Mouse (Mus musculus): ENCODE data around the gene Etv1. TPM values are rescaled to one million over a fixed set of nuclear protein-coding genes. Genes with fewer than 3 reads are reported as not detected.

Gene Etv1
- polyA plus RNA-seq, 1 experiment from 2014 or later: 27.9 TPM

DNA sequence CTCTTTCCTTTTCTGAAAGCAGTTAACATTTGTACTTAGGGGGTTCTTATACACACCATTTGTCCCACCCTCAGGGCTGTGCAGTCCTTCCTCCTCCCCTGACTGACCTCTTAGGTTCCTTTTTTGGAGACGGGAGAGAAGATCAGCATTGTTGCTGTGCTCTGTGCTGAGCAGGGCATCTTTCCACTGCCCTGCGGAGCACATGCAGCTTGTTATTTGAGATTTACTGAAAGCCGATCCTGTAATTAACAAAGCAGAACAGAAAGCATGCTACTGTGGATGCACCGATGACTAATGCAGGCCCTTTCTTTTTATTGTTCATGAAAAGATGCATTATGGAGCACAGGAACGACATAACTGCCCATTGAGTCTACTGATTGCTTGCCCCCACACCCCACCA lies 75.1 kb downstream of the Etv1 start:
- H3K4me3 ChIP-seq (ENCODE audit: low read depth, low read length): no peak overlapping the region
- H3K27me3 ChIP-seq (ENCODE audit: control insufficient read depth, insufficient read depth, low read length): no peaks in the 10 kb centered on the region
- DNase-seq (ENCODE audit: low spot score) (peak; percentile 47), ATAC-seq (replicated peaks; ENCODE audit: insufficient number of reproducible peaks, low FRiP score, low TSS enrichment, low read depth) (peak; percentile 50; the same call in 1 of the 2 replicates)
- no peaks in the 10 kb centered on the region for H3K9me3 ChIP-seq (replicated peaks; ENCODE audit: control insufficient read depth, low read length)
- H3K9ac ChIP-seq (replicated peaks; ENCODE audit: low read length): no peak overlapping the region
- H3K36me3 ChIP-seq (replicated peaks; ENCODE audit: control insufficient read depth, insufficient read depth, low read depth, low read length): no peaks in the 10 kb centered on the region
- 15% methylated on average over 5 of the region's 5 CpGs for WGBS
- no peaks in the 10 kb centered on the region; the same call in 1 of the 2 replicates for H3K4me1 ChIP-seq (ENCODE audit: control insufficient read depth, insufficient read depth, low read length)
- no peak overlapping the region for H3K4me2 ChIP-seq (ENCODE audit: low read depth, low read length)
- H3K27ac ChIP-seq (replicated peaks; ENCODE audit: low read depth, low read length): no peak overlapping the region

- H3K9ac ChIP-seq (replicated peaks; ENCODE audit: low read length): no peak overlapping the region
- H3K27ac ChIP-seq (replicated peaks; ENCODE audit: low read depth, low read length): no peak overlapping the region
- H3K36me3 ChIP-seq (replicated peaks; ENCODE audit: control insufficient read depth, insufficient read depth, low read depth, low read length): no peaks in the 10 kb centered on the region
- H3K4me1 ChIP-seq (ENCODE audit: control insufficient read depth, insufficient read depth, low read length): no peaks in the 10 kb centered on the region; the same call in 1 of the 2 replicates
- no peak overlapping the region for H3K4me3 ChIP-seq (ENCODE audit: low read depth, low read length)
- no peak overlapping the region for H3K4me2 ChIP-seq (ENCODE audit: low read depth, low read length)
- no peaks in the 10 kb centered on the region for H3K9me3 ChIP-seq (replicated peaks; ENCODE audit: control insufficient read depth, low read length)
- ATAC-seq (replicated peaks; ENCODE audit: insufficient number of reproducible peaks, low FRiP score, low TSS enrichment, low read depth) (no peak), DNase-seq (ENCODE audit: low spot score) (peak; percentile 33)
- WGBS: 50% methylated on average over 6 of the region's 6 CpGs
- no peaks in the 10 kb centered on the region for H3K27me3 ChIP-seq (ENCODE audit: control insufficient read depth, insufficient read depth, low read length)
Observed at GRCm38 (mm10) chr12:38854751-38855150, 75.6 kb downstream of the Etv1 start.

DNA sequence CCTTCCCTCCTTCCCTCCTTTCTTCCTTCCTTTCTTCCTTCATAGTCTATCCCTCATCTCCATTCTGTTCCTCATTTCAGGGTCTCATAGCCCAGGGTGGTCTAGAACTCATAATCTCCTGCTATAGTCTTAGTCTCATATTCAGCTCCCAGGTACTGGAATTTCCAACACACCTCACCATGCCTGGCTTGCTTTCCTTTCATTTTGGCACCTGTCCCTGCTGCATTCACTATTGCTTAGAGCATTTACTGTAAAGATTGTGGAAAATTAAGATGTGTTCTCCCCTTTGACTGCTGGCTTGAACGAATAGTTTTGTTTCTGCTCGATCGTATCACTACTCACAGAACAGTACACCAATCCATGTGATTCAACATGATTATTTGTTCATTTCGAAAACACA lies 80.5 kb downstream of the Etv1 start:
- WGBS: 93% methylated on average over 4 of the region's 4 CpGs

GRCm38 (mm10) chr12:38860168-38861115 lies 81.3 kb downstream of the Etv1 start:
- H3K9me3 ChIP-seq (replicated peaks; ENCODE audit: control insufficient read depth, low read length): no peaks in the 10 kb centered on the region
- H3K4me3 ChIP-seq (ENCODE audit: low read depth, low read length): no peak overlapping the region
- no peak for DNase-seq (ENCODE audit: low spot score)
- no peak overlapping the region for H3K9ac ChIP-seq (replicated peaks; ENCODE audit: low read length)
- H3K4me2 ChIP-seq (ENCODE audit: low read depth, low read length): no peak overlapping the region
- WGBS: 67% methylated on average over 7 of the region's 7 CpGs
- no peaks in the 10 kb centered on the region for H3K36me3 ChIP-seq (replicated peaks; ENCODE audit: control insufficient read depth, insufficient read depth, low read depth, low read length)
- no peak for ATAC-seq (replicated peaks; ENCODE audit: insufficient number of reproducible peaks, low FRiP score, low TSS enrichment, low read depth)
- H3K4me1 ChIP-seq (ENCODE audit: control insufficient read depth, insufficient read depth, low read length): no peaks in the 10 kb centered on the region
- no peak overlapping the region for H3K27ac ChIP-seq (replicated peaks; ENCODE audit: low read depth, low read length)
- no peaks in the 10 kb centered on the region for H3K27me3 ChIP-seq (ENCODE audit: control insufficient read depth, insufficient read depth, low read length)

More for the DNA sequence above, 80.5 kb downstream of the Etv1 start:
- no peak overlapping the region for H3K9ac ChIP-seq (replicated peaks; ENCODE audit: low read length)
- H3K27me3 ChIP-seq (ENCODE audit: control insufficient read depth, insufficient read depth, low read length): no peaks in the 10 kb centered on the region
- H3K9me3 ChIP-seq (replicated peaks; ENCODE audit: control insufficient read depth, low read length): no peaks in the 10 kb centered on the region
- H3K4me1 ChIP-seq (ENCODE audit: control insufficient read depth, insufficient read depth, low read length): no peaks in the 10 kb centered on the region
- ATAC-seq (replicated peaks; ENCODE audit: insufficient number of reproducible peaks, low FRiP score, low TSS enrichment, low read depth) (no peak), DNase-seq (ENCODE audit: low spot score) (no peak)
- no peak overlapping the region for H3K4me2 ChIP-seq (ENCODE audit: low read depth, low read length)
- H3K27ac ChIP-seq (replicated peaks; ENCODE audit: low read depth, low read length): no peak overlapping the region
- no peak overlapping the region for H3K4me3 ChIP-seq (ENCODE audit: low read depth, low read length)
- no peaks in the 10 kb centered on the region for H3K36me3 ChIP-seq (replicated peaks; ENCODE audit: control insufficient read depth, insufficient read depth, low read depth, low read length)

DNA sequence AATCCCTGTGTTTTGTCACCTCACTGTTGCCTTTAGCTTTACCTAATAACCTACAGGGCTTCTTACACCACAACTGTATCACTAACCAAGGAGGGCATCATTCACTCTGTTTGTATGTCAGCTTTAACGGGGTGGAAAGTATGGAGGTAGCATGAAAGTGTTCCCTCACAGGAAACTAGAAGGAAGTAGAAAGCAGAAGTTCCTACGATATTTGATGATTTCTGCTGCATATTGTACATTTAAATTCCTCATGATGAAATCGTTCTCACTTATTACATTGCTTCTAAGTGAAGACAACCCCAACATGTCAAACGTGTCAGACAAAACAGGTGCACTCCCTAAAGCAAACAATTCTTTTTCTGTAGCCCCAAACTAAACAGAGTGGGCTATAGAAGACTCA lies 84.2 kb downstream of the Etv1 start:
- no peak for ATAC-seq (replicated peaks; ENCODE audit: insufficient number of reproducible peaks, low FRiP score, low TSS enrichment, low read depth)
- Histone ChIP-seq H3K27ac (replicated peaks; ENCODE audit: low read depth, low read length) (no peak overlapping the region), H3K4me2 (ENCODE audit: low read depth, low read length) (no peak overlapping the region), H3K9me3 (replicated peaks; ENCODE audit: control insufficient read depth, low read length) (no peaks in the 10 kb centered on the region), H3K27me3 (ENCODE audit: control insufficient read depth, insufficient read depth, low read length) (no peaks in the 10 kb centered on the region), H3K4me1 (ENCODE audit: control insufficient read depth, insufficient read depth, low read length) (no peaks in the 10 kb centered on the region), H3K36me3 (replicated peaks; ENCODE audit: control insufficient read depth, insufficient read depth, low read depth, low read length) (no peaks in the 10 kb centered on the region), H3K9ac (replicated peaks; ENCODE audit: low read length) (no peak overlapping the region), H3K4me3 (ENCODE audit: low read depth, low read length) (no peak overlapping the region)
- no peak for DNase-seq (ENCODE audit: low spot score)
- 82% methylated on average over 4 of the region's 4 CpGs for WGBS

DNA sequence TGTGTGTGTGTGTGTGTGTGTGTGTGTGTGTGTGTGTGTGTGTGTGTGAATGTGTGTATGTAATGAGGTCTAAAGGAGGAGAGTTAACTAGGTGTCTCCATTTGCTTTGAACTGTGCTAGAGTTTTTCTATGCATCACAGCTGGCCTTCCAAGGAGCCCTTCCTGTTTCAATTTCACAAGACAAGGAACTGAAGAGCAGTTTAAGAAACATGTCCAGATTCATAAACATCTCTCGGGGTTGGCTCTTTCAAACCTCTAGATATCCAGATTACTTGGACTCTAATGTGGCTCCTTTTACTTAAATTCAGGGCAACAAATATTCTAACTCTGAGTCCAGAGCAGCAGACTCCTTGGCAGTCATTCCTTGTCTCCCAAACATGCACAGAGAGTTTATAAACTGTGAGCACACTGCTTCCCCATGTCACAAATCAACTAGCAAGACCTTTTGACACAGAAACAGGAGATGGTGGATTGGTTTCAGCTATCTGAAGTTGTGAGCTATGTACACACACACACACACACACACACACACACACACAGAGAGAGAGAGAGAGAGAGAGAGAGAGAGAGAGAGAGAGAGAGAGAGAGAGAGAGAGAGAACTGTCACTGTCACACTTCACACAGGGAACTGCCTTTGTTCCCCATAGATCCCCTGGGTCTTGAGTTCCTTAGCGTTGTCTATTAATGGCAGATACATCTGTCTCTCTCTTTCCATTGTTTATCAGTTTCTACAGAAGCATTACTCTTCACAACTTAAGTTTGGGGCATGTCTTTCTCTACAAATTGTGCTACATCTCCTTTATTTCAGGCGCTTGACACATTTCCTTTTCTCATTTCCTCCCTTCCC lies 85.0 kb downstream of the Etv1 start:
- Histone ChIP-seq H3K27ac (replicated peaks; ENCODE audit: low read depth, low read length) (no peak overlapping the region), H3K4me3 (ENCODE audit: low read depth, low read length) (no peak overlapping the region), H3K4me2 (ENCODE audit: low read depth, low read length) (no peak overlapping the region), H3K4me1 (ENCODE audit: control insufficient read depth, insufficient read depth, low read length) (no peaks in the 10 kb centered on the region), H3K9ac (replicated peaks; ENCODE audit: low read length) (no peak overlapping the region), H3K9me3 (replicated peaks; ENCODE audit: control insufficient read depth, low read length) (no peaks in the 10 kb centered on the region), H3K36me3 (replicated peaks; ENCODE audit: control insufficient read depth, insufficient read depth, low read depth, low read length) (no peaks in the 10 kb centered on the region), H3K27me3 (ENCODE audit: control insufficient read depth, insufficient read depth, low read length) (no peaks in the 10 kb centered on the region)
- ATAC-seq (replicated peaks; ENCODE audit: insufficient number of reproducible peaks, low FRiP score, low TSS enrichment, low read depth) (no peak), DNase-seq (ENCODE audit: low spot score) (no peak)
- 74% methylated on average over 3 of the region's 3 CpGs for WGBS

DNA sequence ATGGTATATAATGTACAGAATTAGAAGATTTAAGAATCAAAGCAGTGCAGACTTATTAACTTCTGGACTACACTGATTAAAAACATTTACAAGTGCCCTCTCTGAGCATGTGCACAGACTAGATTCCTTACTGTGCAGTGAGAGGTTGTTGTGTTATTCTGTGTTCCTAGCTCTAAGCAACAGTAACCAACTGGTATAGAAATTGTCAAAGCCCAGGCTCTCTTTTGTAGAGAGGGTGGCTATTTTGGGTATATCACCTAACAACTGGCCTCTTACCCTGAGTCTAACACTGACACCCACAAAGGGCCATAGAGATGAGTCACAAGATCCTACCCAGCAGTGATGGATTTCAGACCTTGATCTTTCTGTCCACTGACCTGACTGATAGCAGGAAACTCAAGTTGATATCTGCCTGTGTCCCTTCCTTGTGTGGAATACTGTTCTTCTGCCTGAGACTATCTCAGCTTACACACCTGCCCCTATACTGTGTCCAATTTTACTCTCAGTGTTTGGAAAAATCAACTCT lies 95.4 kb downstream of the Etv1 start:
- H3K4me1 ChIP-seq (ENCODE audit: control insufficient read depth, insufficient read depth, low read length): no peaks in the 10 kb centered on the region
- H3K36me3 ChIP-seq (replicated peaks; ENCODE audit: control insufficient read depth, insufficient read depth, low read depth, low read length): no peaks in the 10 kb centered on the region
- H3K27me3 ChIP-seq (ENCODE audit: control insufficient read depth, insufficient read depth, low read length): no peaks in the 10 kb centered on the region
- no peak for DNase-seq (ENCODE audit: low spot score)
- no peaks in the 10 kb centered on the region for H3K9me3 ChIP-seq (replicated peaks; ENCODE audit: control insufficient read depth, low read length)
- no peak overlapping the region for H3K4me2 ChIP-seq (ENCODE audit: low read depth, low read length)
- H3K9ac ChIP-seq (replicated peaks; ENCODE audit: low read length): no peak overlapping the region
- no peak overlapping the region for H3K4me3 ChIP-seq (ENCODE audit: low read depth, low read length)
- no peak for ATAC-seq (replicated peaks; ENCODE audit: insufficient number of reproducible peaks, low FRiP score, low TSS enrichment, low read depth)
- no peak overlapping the region for H3K27ac ChIP-seq (replicated peaks; ENCODE audit: low read depth, low read length)

Measured in embryonic facial prominence, embryonic 11.5 days (tissue).